Comparison of ENCODE assay signal across 26 mouse cellular contexts in genomic region chr16:12094784-12095315, GRCm38 (mm10).
DNase-seq lines count a peak whose midpoint lies in the region; ATAC-seq and TF ChIP-seq lines count a peak whose summit lies in the region.
"Had no signal": no experiment of that assay in that cellular context is flagged by ENCODE, and none has a peak within 500 bp of the region (broad histone marks: within the 10 kb centered on the region; RNA-seq: fewer than 3 reads in every experiment).

No protein-coding gene starts in this region.

- H3K4me2 ChIP-seq in forebrain, embryonic 15.5 days (replicated peaks) = no peak overlapping the region
- no peak overlapping the region for H3K4me2 ChIP-seq in forebrain, embryonic 11.5 days (ENCODE audit: low read depth, low read length, severe bottlenecking)
- no peak overlapping the region for H3K4me2 ChIP-seq in forebrain, postnatal 0 days (ENCODE audit: low read depth)
- H3K4me2 ChIP-seq: heart, embryonic 12.5 days; intestine, embryonic 15.5 days; limb, embryonic 15.5 days; liver, embryonic 13.5 days; midbrain, embryonic 12.5 days had no signal

- WGBS in forebrain, embryonic 15.5 days = 33% methylated on average over 7 of the region's 7 CpGs
- WGBS in forebrain, embryonic 11.5 days = 81% methylated on average over 7 of the region's 7 CpGs
- WGBS in forebrain, postnatal 0 days = 23% methylated on average over 7 of the region's 7 CpGs

- no peak overlapping the region for H3K9ac ChIP-seq in forebrain, embryonic 15.5 days (replicated peaks)
- no peak overlapping the region for H3K9ac ChIP-seq in forebrain, embryonic 11.5 days (ENCODE audit: low read length)
- no peak overlapping the region for H3K9ac ChIP-seq in forebrain, postnatal 0 days
- H3K9ac ChIP-seq: heart, embryonic 12.5 days; intestine, embryonic 15.5 days; limb, embryonic 15.5 days; liver, embryonic 13.5 days; midbrain, embryonic 12.5 days had no signal

- TF ChIP-seq CTCF in left cerebral cortex, adult 2 months (IDR thresholded peaks at IDR 0.05) = no peak
- TF ChIP-seq CTCF in forebrain, postnatal 0 days (IDR thresholded peaks at IDR 0.05; ENCODE audit: low read depth) = no peak

- H3K27me3 ChIP-seq in forebrain, embryonic 15.5 days = no peaks in the 10 kb centered on the region
- H3K27me3 ChIP-seq in forebrain, embryonic 11.5 days (ENCODE audit: control insufficient read depth, insufficient read depth, low read length) = no peaks in the 10 kb centered on the region
- no peaks in the 10 kb centered on the region for H3K27me3 ChIP-seq in forebrain, postnatal 0 days (ENCODE audit: insufficient read depth, low read length)
- H3K27me3 ChIP-seq: heart, embryonic 12.5 days; intestine, embryonic 15.5 days; limb, embryonic 15.5 days; liver, embryonic 13.5 days; midbrain, embryonic 12.5 days had no signal

- ATAC-seq in forebrain, embryonic 15.5 days (replicated peaks) = peak; percentile 38; the same call in 1 of the 2 replicates
- ATAC-seq in forebrain, embryonic 11.5 days (replicated peaks; ENCODE audit: low FRiP score) = no peak
- peak; percentile 49 for ATAC-seq in forebrain, postnatal 0 days
- ATAC-seq: CD4-positive, CD25-positive, alpha-beta regulatory T cell, adult 4 months; hindbrain, embryonic 16.5 days; intestine, embryonic 15.5 days had no signal

- H3K27ac ChIP-seq in forebrain, embryonic 15.5 days (replicated peaks) = peak overlapping the region; percentile 44; the same call in 1 of the 2 replicates
- H3K27ac ChIP-seq in forebrain, embryonic 11.5 days (ENCODE audit: low read depth, low read length) = no peak overlapping the region
- 0 out of 2 replicates have a peak overlapping the region, but pooled peaks have one; percentile 36 for H3K27ac ChIP-seq in left cerebral cortex, adult 2 months
- H3K27ac ChIP-seq in forebrain, postnatal 0 days (ENCODE audit: low read depth, low read length) = no peak overlapping the region
- H3K27ac ChIP-seq: heart, adult 2 months; intestine, embryonic 15.5 days; limb, embryonic 10.5 days; limb, embryonic 15.5 days; liver, embryonic 13.5 days; midbrain, embryonic 12.5 days had no signal

- no peaks in the 10 kb centered on the region for H3K36me3 ChIP-seq in forebrain, embryonic 15.5 days
- H3K36me3 ChIP-seq in forebrain, embryonic 11.5 days (ENCODE audit: control insufficient read depth, insufficient read depth, low read length) = no peaks in the 10 kb centered on the region
- no peaks in the 10 kb centered on the region for H3K36me3 ChIP-seq in forebrain, postnatal 0 days (ENCODE audit: insufficient read depth)
- H3K36me3 ChIP-seq: heart, embryonic 12.5 days; intestine, embryonic 15.5 days; limb, embryonic 10.5 days; limb, embryonic 15.5 days; liver, embryonic 13.5 days; midbrain, embryonic 12.5 days had no signal

- intact Hi-C loops in left cerebral cortex, adult 2 months (cut with DNase I) = no loop called here

- no peak overlapping the region for H3K4me3 ChIP-seq in forebrain, embryonic 15.5 days
- H3K4me3 ChIP-seq in forebrain, embryonic 11.5 days (ENCODE audit: low read depth, low read length) = no peak overlapping the region
- no peak overlapping the region for H3K4me3 ChIP-seq in left cerebral cortex, adult 2 months
- H3K4me3 ChIP-seq in forebrain, postnatal 0 days (ENCODE audit: low read depth, low read length) = no peak overlapping the region
- H3K4me3 ChIP-seq: heart, adult 2 months; heart, embryonic 12.5 days; intestine, embryonic 15.5 days; limb, embryonic 10.5 days; limb, embryonic 15.5 days; liver, embryonic 13.5 days; megakaryocyte, embryonic 14.5 days; midbrain, embryonic 12.5 days had no signal

- H3K9me3 ChIP-seq in forebrain, embryonic 15.5 days = no peaks in the 10 kb centered on the region
- H3K9me3 ChIP-seq in forebrain, embryonic 11.5 days (ENCODE audit: control insufficient read depth, low read length) = no peaks in the 10 kb centered on the region
- H3K9me3 ChIP-seq in forebrain, postnatal 0 days (ENCODE audit: low read length) = no peaks in the 10 kb centered on the region
- H3K9me3 ChIP-seq: heart, embryonic 12.5 days; intestine, embryonic 15.5 days; limb, embryonic 10.5 days; limb, embryonic 15.5 days; liver, embryonic 13.5 days; megakaryocyte, embryonic 14.5 days; midbrain, embryonic 12.5 days had no signal

- DNase-seq in forebrain, embryonic 11.5 days (ENCODE audit: low spot score) = no peak
- DNase-seq in left cerebral cortex, adult 2 months (ENCODE audit: extremely low spot score in 1 of 2, low spot score in 2 of 2) = no peak
- DNase-seq in left cerebral cortex, adult 18-20 months (ENCODE audit: low spot score in 2 of 2) = no peak
- peak; percentile 63 to 71 for DNase-seq in right cerebral cortex, postnatal 10 days (ENCODE audit: low spot score in 2 of 2)
- DNase-seq in right cerebral cortex, postnatal 25 days = no peak
- peak; percentile 71 for DNase-seq in forebrain, postnatal 0 days
- no peak for DNase-seq in ovary, postnatal 10 days (ENCODE audit: low spot score)
- DNase-seq: adrenal gland, postnatal 25 days; cerebellum, adult 2 months; cerebellum, postnatal 14 days; heart, adult 2 months; heart, postnatal 4 days; kidney, adult 2 months; kidney, postnatal 36 days; liver, embryonic 13.5 days; lung, adult 2 months; lung, postnatal 36 days had no signal

- H3K4me1 ChIP-seq in forebrain, embryonic 15.5 days = peaks cover 33% of the 10 kb centered on the region
- H3K4me1 ChIP-seq in forebrain, embryonic 11.5 days (replicated peaks; ENCODE audit: control insufficient read depth, insufficient read depth, low read length) = no peaks in the 10 kb centered on the region
- peaks cover 7% of the 10 kb centered on the region; the same call in 1 of the 2 replicates for H3K4me1 ChIP-seq in forebrain, postnatal 0 days (ENCODE audit: insufficient read depth)
- H3K4me1 ChIP-seq: heart, embryonic 12.5 days; intestine, embryonic 15.5 days; limb, embryonic 10.5 days; limb, embryonic 15.5 days; liver, embryonic 13.5 days; midbrain, embryonic 12.5 days had no signal

Comparison
In these comparisons a context has a peak if more than half of its experiments do, and no peak if none do; other contexts are left out.
1. H3K27ac ChIP-seq: peak in forebrain, embryonic 15.5 days (single experiment) and left cerebral cortex, adult 2 months (single experiment); none in forebrain, embryonic 11.5 days (single experiment) and forebrain, postnatal 0 days (single experiment).
2. DNase-seq: peak in right cerebral cortex, postnatal 10 days (2 of 2) and forebrain, postnatal 0 days (single experiment); none in forebrain, embryonic 11.5 days (single experiment), left cerebral cortex, adult 2 months (0 of 2), left cerebral cortex, adult 18-20 months (0 of 2), right cerebral cortex, postnatal 25 days (single experiment) and ovary, postnatal 10 days (single experiment).